Mouse (Mus musculus): ENCODE data around the gene Wnt4. TPM values are rescaled to one million over a fixed set of nuclear protein-coding genes. Genes with fewer than 3 reads are reported as not detected.

The Wnt4 gene
- total RNA-seq, 2 experiments from 2014 or later, result 5.2 to 6.6 TPM

DNA sequence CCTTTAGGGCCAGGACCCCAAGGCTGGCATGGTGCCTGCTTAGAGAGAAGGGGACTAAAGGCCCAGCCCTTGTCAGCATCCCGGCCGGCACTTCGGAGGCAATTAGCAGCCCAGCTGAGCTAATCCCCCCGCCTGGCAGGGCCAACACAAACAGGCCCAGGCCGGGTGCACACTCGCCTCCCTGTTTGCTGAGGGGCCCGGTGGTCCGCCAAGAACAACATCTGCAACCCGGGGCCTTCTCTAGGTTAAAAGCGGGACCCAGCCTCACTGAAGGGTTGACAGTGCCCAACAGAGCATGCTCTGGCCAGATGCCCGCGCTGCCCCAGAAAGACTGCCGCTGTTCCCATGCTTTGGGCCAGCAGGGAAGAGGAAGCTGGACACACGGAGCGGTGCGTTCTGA lies 24.3 kb downstream of the Wnt4 start:
- peak overlapping the region; percentile 28; the same call in 1 of the 2 replicates for H3K27ac ChIP-seq
- DNase-seq (ENCODE audit: low spot score in 2 of 2), result no peak
- H3K4me3 ChIP-seq, result no peak overlapping the region
- no peak for TF ChIP-seq CTCF (conservative IDR thresholded peaks at IDR 0.05)

DNA sequence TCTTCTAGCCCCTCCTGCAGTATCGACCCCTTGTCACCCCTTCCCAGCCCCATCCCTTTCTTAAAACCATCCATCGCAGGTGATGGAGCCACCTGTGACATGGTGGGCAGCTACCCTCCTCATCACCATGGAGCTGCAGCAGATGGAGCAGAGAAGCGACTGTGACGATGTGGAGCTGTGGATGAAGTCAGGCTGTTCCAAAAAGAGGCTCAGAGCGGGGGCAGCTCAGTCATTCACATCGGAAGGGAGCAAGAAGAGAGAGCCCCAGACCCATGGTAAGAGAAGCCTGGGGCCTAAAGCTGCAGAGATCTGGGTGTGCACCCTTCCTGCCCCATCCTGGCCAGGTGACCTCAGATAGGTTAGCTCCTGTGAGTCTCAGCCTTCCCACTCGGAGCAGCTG lies 26.8 kb downstream of the Wnt4 start:
- Histone ChIP-seq H3K4me3 (no peak overlapping the region), H3K27ac (peak overlapping the region; percentile 62)
- no peak for DNase-seq (ENCODE audit: low spot score in 2 of 2)
- no peak for TF ChIP-seq CTCF (conservative IDR thresholded peaks at IDR 0.05)

DNA sequence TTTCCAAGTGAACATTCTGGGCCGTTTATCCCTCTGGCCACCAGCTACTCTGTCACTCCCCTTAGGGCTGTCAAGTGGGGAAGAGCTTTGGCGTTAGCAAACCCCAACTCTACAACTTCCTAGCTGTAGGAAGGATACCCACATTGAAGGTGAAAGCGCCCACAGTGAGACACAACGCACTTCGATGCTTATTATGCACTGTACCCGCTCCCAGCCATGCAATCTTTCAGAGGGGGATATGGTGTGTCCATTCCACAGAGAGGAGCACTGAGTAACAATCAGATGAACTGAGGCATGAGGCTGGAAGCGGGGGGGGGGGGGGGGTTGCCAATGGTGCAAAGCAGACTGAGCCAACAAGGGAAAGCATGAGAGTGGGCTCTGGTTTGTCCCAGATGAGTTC lies 27.8 kb downstream of the Wnt4 start:
- Histone ChIP-seq H3K4me3 (no peak overlapping the region), H3K27ac (no peak overlapping the region)
- DNase-seq (ENCODE audit: low spot score in 2 of 2), result no peak
- TF ChIP-seq CTCF (conservative IDR thresholded peaks at IDR 0.05), result no peak

DNA sequence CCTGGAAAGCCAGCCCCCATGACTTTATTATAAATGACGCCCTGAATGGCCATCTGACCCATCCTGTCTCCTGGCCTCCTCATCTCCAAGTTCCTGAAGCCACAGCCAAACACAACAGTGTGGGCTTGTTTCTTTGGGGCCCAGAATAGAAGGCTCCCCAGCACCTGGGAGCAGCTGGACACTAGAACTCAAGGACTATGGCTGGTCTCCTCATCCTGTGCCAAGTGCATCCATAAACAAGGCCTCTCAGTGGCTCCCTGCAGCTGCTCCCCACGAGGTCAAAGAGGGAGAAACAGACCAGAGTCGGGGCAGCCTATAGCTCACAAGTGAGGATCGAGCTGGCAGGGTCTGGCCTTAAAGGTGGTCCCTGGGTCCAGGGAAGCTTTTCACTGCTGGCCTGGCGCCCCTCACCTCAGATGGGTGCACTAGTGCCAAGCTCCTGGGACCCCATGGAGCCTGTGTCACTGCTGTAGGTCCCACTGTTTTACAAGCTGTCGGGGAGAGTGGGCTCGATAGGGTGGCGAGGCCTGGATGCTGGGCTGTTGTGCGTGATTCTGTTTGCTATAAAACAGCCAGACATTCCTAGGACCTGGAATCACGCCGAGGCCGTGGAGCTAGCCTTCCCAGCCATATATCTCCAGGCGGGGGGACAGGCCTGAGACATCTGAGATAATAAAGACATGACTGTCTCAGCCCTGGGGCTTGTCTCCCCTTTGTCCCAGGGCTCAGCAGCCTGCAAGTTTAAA lies 28.7 kb downstream of the Wnt4 start:
- DNase-seq (ENCODE audit: low spot score in 2 of 2), result no peak
- Histone ChIP-seq H3K4me3 (no peak overlapping the region), H3K27ac (peak overlapping the region; percentile 51)
- no peak for TF ChIP-seq CTCF (conservative IDR thresholded peaks at IDR 0.05)

DNA sequence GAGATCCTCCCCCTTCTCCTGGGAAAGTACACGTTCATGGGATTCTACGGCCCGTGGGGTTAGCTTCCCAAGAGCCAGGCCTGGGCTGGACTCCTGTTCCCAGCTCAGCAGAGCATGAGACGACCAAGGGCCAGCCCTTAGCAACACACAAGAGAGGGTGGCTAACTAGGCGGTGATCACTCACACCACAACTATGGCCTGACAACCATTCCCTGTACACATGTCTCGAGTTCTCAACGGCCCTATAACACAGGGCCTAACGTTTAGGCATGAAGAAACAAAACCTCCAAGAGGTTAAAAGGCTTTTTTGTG lies 29.2 kb downstream of the Wnt4 start:
- no peak for TF ChIP-seq CTCF (conservative IDR thresholded peaks at IDR 0.05)
- no peak for DNase-seq (ENCODE audit: low spot score in 2 of 2)
- Histone ChIP-seq H3K27ac (no peak overlapping the region), H3K4me3 (no peak overlapping the region)

DNA sequence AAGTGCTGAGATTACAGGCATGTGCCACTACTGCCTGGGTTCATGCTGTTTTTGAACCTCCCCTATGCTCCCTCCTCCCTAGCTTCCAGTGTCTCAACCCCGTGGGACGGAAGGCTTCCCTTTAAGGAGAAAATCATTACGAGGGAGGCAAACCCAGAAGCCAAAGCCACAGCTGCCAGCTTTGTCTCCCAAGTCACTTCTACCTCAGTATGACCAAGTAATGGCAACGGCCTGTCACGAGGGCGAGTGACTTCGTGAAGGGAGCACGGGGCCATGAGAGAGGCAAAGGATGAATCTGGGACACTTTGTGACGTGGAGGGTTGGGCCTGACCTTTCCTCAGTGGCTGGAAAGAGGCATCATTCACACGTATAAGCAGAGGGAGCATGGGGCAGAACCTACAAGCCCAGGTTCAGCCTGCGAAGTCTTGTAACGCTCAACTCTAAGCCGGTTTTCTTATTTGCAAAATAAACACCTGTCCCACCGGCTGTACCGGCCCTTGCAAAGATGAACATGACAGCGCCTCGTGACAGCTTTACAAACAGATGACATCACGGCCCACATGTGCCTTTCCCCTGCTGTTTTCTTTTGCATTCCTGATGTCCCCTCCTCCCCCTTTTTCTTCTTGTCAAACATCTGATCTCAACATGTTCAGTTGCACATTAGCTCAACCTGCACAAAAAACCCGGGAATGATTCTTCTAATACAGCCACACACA lies 29.9 kb downstream of the Wnt4 start:
- no peak for TF ChIP-seq CTCF (conservative IDR thresholded peaks at IDR 0.05)
- DNase-seq (ENCODE audit: low spot score in 2 of 2), result no peak
- Histone ChIP-seq H3K4me3 (no peak overlapping the region), H3K27ac (no peak overlapping the region)

DNA sequence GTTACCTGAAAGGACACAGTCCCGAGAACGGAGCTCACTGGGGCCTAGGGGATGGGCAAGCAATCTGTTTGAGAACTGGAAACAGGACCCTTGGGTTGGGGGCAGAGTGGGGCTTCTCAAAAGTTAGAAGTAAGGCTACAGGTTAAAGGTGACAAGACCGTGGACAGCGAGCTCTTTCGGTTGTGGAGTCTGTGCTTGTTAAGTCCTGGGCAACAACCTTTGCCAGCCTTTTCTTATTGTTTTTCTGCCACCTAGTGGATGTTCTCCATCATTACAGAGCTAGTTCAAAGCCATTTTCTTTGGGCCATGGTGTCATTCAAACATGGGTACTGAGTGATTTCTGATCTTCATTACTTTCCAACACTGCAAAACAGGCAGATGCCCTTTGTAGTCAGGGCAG lies 31.1 kb downstream of the Wnt4 start:
- DNase-seq (ENCODE audit: low spot score in 2 of 2), result peak in 1 of 2 experiments; percentile 50
- TF ChIP-seq CTCF (conservative IDR thresholded peaks at IDR 0.05), result peak; percentile 89
- Histone ChIP-seq H3K27ac (no peak overlapping the region), H3K4me3 (no peak overlapping the region)

DNA sequence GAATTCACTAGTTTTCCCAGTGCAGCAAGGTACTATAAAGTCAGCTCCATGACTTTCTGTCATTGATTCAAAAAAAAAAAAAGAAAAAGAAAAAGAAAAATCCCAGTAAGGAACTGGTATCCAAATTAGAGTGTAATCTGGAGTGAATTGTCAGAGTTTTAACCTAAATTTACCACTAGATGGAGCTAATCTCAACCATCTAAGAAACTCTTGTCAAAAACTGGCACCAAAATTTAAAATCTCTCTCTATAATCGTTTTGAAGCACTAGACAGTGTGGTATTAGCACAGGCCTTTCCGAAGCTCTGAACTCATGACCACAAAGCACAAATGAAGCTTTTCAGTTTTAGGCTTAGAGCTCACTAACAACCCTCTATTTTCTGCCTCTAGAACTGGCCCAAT lies 36.2 kb downstream of the Wnt4 start:
- no peak overlapping the region for H3K27ac ChIP-seq
- DNase-seq (ENCODE audit: low spot score in 2 of 2), result no peak
- no peak overlapping the region for H3K4me3 ChIP-seq
- peak; percentile 85 for TF ChIP-seq CTCF (conservative IDR thresholded peaks at IDR 0.05)

DNA sequence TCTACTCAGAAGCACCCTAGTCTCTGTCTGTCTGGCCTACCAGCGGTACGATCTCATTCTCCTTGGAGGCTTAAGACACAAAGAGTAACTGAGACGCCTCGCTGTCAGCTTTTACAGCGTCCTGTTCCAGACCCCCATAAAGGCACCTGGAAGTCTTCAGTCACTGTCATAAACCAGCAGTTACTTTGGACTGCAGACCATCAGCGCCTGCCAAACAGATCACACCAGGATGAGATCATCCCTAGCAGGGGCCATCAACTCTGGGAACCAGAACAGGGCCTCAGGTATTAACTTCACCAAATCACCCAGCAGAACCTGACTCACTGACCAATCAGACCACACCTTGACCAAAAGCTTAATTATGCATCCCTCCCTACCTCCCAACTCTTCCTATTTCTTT lies 37.3 kb downstream of the Wnt4 start:
- no peak for TF ChIP-seq CTCF (conservative IDR thresholded peaks at IDR 0.05)
- no peak overlapping the region for H3K27ac ChIP-seq
- H3K4me3 ChIP-seq, result no peak overlapping the region
- DNase-seq (ENCODE audit: low spot score in 2 of 2), result no peak

DNA sequence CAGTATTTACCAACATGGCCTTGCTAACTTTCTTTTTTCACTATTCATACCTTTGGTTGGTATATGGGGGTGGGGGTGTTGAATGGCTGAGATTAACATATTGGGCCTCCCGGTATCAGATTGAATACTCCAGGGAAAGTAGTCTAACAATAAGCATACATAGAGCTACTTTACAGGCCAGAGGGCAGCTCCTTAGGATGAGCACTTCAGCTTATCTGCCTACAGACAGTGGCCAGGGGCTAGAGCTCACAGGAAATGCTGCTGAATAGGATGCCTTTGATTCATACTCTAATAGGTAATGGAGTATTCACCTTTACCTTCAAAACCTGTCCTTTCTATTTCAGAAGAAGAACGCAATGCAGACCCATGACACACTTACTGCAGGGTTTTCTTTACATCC lies 37.8 kb downstream of the Wnt4 start:
- no peak overlapping the region for H3K27ac ChIP-seq
- TF ChIP-seq CTCF (conservative IDR thresholded peaks at IDR 0.05), result no peak
- no peak overlapping the region for H3K4me3 ChIP-seq
- DNase-seq (ENCODE audit: low spot score in 2 of 2), result no peak

DNA sequence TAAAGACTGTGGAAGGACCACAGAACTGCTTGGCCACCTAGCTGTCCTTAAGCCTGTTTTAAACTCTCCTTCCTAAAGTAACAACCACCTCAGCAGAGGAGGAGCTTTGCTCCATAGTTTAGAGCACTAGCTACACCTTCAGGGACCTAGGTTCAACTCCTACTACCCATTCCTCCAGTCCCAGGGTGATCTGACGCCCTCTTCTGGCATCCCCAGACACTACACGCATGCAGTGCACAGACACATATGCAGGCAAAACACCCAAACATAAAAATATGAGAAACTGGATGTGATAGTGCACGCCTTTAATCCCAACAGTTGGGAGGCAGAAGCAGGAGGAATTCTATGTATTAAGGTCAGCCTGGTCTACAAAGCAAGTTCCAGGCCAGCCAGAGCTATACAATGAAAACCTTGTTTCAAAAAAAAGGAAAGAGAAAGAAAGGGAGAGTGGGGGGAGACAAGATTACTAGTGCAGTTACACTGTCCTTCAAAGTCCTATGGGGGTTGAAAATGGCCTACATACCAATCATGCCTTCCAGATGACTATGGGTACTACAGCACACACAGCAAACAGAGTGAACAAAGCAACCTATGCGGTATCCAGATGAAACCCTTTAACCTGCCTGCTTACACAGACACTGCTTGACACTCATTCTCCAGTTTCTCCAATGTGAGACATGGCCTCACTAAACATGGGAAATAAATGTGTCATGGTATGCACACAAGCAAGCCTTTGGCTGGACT lies 38.9 kb downstream of the Wnt4 start:
- Histone ChIP-seq H3K27ac (no peak overlapping the region), H3K4me3 (no peak overlapping the region)
- peak; percentile 45 for TF ChIP-seq CTCF (conservative IDR thresholded peaks at IDR 0.05)
- no peak for DNase-seq (ENCODE audit: low spot score in 2 of 2)

DNA sequence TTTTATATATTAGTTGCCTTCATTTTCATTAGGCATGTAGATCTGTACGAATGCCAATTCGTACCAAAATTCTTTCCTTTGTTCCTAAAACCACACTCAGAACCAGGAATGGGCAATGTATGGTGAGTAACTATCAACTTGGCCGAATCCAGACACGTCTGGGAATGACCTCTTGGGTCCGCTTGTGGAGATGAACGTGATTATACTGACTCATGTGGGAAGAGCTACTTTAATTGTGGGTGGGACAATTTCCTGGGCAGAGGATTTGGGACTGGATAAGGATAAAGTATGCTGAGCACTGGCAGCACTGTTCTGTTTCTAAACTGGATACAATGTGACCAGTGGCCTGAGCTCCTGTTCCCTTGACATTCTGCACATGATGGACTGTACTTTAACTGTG lies 47.6 kb downstream of the Wnt4 start:
- H3K4me3 ChIP-seq, result no peak overlapping the region
- TF ChIP-seq CTCF (conservative IDR thresholded peaks at IDR 0.05), result no peak
- H3K27ac ChIP-seq, result no peak overlapping the region
- no peak for DNase-seq (ENCODE audit: low spot score in 2 of 2)

DNA sequence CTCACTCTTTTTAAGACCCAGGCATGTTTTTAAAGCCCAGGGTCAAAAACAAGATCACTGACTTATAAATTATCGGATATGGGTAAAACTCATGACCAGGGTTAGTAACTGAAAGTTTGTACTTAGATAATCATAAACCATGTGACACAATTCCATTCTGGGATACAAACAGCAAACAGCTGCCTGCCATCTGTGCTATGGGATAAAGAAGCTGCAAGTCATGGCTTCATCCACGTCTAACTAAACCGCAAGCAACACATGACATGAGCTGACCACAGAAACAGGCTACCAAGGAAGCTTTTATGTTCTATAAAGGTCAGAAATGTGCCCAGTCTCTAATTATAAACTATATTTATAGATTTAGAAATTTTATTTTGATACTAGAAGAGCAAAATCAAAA lies 49.2 kb downstream of the Wnt4 start:
- DNase-seq (ENCODE audit: low spot score in 2 of 2), result no peak
- Histone ChIP-seq H3K27ac (no peak overlapping the region), H3K4me3 (no peak overlapping the region)
- TF ChIP-seq CTCF (conservative IDR thresholded peaks at IDR 0.05), result no peak

Data from layer of hippocampus, adult 2 months (tissue).